Mouse (Mus musculus) intestine, postnatal 0 days (tissue): Measurements from ENCODE around the gene Krba1. TPM values are rescaled to one million over a fixed set of nuclear protein-coding genes. Genes with fewer than 3 reads are reported as not detected.

ENCODE experiments used
- ATAC-seq: fragments of 200-750 bp; cut with Nextera tagmentation; 2 replicates; pipeline ENCODE4 v1.8.0; 2017; ENCODE audit warnings: mild to moderate bottlenecking, moderate TSS enrichment, moderate library complexity
- H3K27ac ChIP-seq: fragments of 300-500 bp; sonication (generic); 2 replicates; pipeline ENCODE4 v1.5.1; 2014; ENCODE audit warnings: mild to moderate bottlenecking, low read depth, low read length, moderate library complexity
- H3K27me3 ChIP-seq: fragments of 300-500 bp; sonication (generic); replicated peaks from 2 replicates; pipeline ENCODE4 v1.6.1; 2014; ENCODE audit warnings: low read length, mixed read lengths; ENCODE audit not compliant: control insufficient read depth, insufficient read depth
- H3K36me3 ChIP-seq: fragments of 300-500 bp; sonication (generic); 2 replicates; pipeline ENCODE4 v1.6.1; 2014; ENCODE audit warnings: mild to moderate bottlenecking, moderate library complexity; ENCODE audit not compliant: control insufficient read depth, insufficient read depth
- H3K4me1 ChIP-seq: fragments of 300-500 bp; sonication (generic); replicated peaks from 2 replicates; pipeline ENCODE4 v1.6.1; 2014; ENCODE audit warnings: antibody characterized with exemption, low read length, mixed read lengths; ENCODE audit not compliant: control insufficient read depth, insufficient read depth
- H3K4me2 ChIP-seq: fragments of 300-500 bp; sonication (generic); replicated peaks from 2 replicates; pipeline ENCODE4 v1.6.1; 2014; ENCODE audit warnings: low read depth, mild to moderate bottlenecking, moderate library complexity
- H3K4me3 ChIP-seq: fragments of 300-500 bp; sonication (generic); 2 replicates; pipeline ENCODE4 v1.5.1; 2014; ENCODE audit warnings: low read depth, low read length
- H3K9ac ChIP-seq: fragments of 300-500 bp; sonication (generic); 2 replicates; pipeline ENCODE4 v1.6.1; 2014; ENCODE audit warnings: mild to moderate bottlenecking, low read depth, low read length
- H3K9me3 ChIP-seq: fragments of 300-500 bp; sonication (generic); 2 replicates; pipeline ENCODE4 v1.6.1; 2016; ENCODE audit warnings: mixed run types; ENCODE audit not compliant: control insufficient read depth
- CTCF ChIP-seq: sonication (generic); IDR thresholded peaks from 2 replicates; pipeline ENCODE4 v1.5.1; 2016; ENCODE audit warnings: low read depth, mild to moderate bottlenecking, control low read depth, antibody characterized with exemption, moderate library complexity
- WGBS: fragments of 180-500 bp; shearing (Covaris S2); extraction: QIAGEN DNeasy Blood & Tissue Kit; methylation state at CpG from one replicate; pipeline ENCODE4 v1.1.7; 2014; 5-methylcytosine and 5-hydroxymethylcytosine counted together
- microRNA-seq: library from miRNA; unstranded; fragments of <30 nt; microRNA quantifications from one replicate; pipeline ENCODE4, GENCODE M21; 2016
- polyA plus RNA-seq: library from polyadenylated mRNA; unstranded; fragments of >200 nt; fragmentation: Nextera tagmentation; extraction: Ambion mirVana; gene quantifications from 2 replicates; pipeline ENCODE4 v1.2.1, GENCODE M21; 2015

The Krba1 gene
- polyA plus RNA-seq, 1 experiment from 2014 or later: 20.1 TPM

- H3K4me3 ChIP-seq: no peak overlapping the region
- no peak overlapping the region for H3K27ac ChIP-seq
- H3K27me3 ChIP-seq: no peaks in the 10 kb centered on the region
- no peak overlapping the region for H3K4me2 ChIP-seq
- no peaks in the 10 kb centered on the region for H3K9me3 ChIP-seq
- no peaks in the 10 kb centered on the region for H3K36me3 ChIP-seq
- no peak overlapping the region for H3K9ac ChIP-seq
- WGBS: 65% methylated on average over 3 of the region's 3 CpGs
- no peak for TF ChIP-seq CTCF
- no peak for ATAC-seq
- no peaks in the 10 kb centered on the region; the same call in 1 of the 2 replicates for H3K4me1 ChIP-seq
Measured at GRCm38 (mm10) chr6:48452771-48453170, 57.4 kb downstream of the Krba1 start.

DNA sequence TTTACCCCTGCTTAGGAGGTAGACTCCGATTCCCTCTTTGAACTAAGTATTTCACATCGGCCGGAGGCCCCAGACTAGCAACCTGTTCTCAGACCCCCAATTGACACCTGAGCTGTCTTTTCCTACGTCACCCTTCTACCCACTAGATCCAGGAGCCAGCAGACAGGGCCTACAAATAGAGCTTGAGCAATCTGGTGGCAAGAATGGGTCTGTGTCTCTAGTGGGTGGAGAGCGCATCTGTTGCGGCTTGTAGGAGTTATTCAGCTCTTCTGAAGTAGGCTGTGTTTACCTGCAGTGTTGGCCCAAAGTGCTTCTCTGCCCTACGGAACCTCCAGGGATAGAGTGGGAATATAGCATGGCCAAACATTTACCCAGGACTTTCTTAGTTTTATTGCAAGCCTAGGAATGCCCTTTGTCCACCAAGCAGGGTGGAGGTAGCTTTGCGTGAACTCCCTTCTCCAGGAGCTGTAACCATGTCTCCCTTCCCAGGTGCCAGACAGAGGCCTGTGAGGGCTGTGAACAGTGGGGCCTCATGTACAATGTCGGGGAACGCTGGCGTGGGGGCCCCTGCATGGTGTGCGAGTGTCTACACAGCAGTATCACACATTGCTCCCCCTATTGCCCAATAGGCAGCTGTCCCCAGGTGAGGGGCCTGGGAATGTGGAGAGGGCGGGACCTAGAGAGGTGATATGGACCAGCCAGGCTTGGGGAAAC, 69.7 kb downstream of the Krba1 start:
- Histone ChIP-seq H3K27ac (peak overlapping the region; percentile 79), H3K9me3 (no peaks in the 10 kb centered on the region), H3K4me2 (peak overlapping the region; percentile 24; the same call in 1 of the 2 replicates), H3K9ac (no peak overlapping the region), H3K27me3 (no peaks in the 10 kb centered on the region), H3K36me3 (no peaks in the 10 kb centered on the region), H3K4me3 (no peak overlapping the region), H3K4me1 (no peaks in the 10 kb centered on the region)
- peak; percentile 32 for TF ChIP-seq CTCF
- 53% methylated on average over 13 of the region's 13 CpGs for WGBS
- ATAC-seq: peak; percentile 71

- Histone ChIP-seq H3K9me3 (no peaks in the 10 kb centered on the region), H3K27me3 (no peaks in the 10 kb centered on the region), H3K9ac (no peak overlapping the region), H3K4me3 (no peak overlapping the region), H3K4me1 (no peaks in the 10 kb centered on the region), H3K27ac (peak overlapping the region; percentile 47; the same call in 1 of the 2 replicates), H3K36me3 (no peaks in the 10 kb centered on the region), H3K4me2 (no peak overlapping the region)
- TF ChIP-seq CTCF: no peak
- ATAC-seq: no peak; the same call in 1 of the 2 replicates
- 32% methylated on average over 6 of the region's 6 CpGs for WGBS
Measured at GRCm38 (mm10) chr6:48466715-48467114, 71.3 kb downstream of the Krba1 start.

GRCm38 (mm10) chr6:48467490-48467889, 72.1 kb downstream of the Krba1 start:
- peak; percentile 37 for ATAC-seq
- H3K9me3 ChIP-seq: no peaks in the 10 kb centered on the region
- no peak overlapping the region for H3K9ac ChIP-seq
- no peak overlapping the region for H3K4me2 ChIP-seq
- no peak overlapping the region for H3K4me3 ChIP-seq
- no peak overlapping the region for H3K27ac ChIP-seq
- H3K27me3 ChIP-seq: no peaks in the 10 kb centered on the region
- 54% methylated on average over 7 of the region's 7 CpGs for WGBS
- no peaks in the 10 kb centered on the region for H3K4me1 ChIP-seq
- TF ChIP-seq CTCF: peak; percentile 57
- H3K36me3 ChIP-seq: no peaks in the 10 kb centered on the region

Small RNAs within 50 kb of the gene (microRNA-seq; reads per million reads assigned to microRNA genes)
- gene Gm24325: not detected

Other genes with a start within 250 kb of the Krba1 start
- 18.9 and 19.3 TPM in 2 replicates for gene Zfp467, start 50.2 kb downstream of the Krba1 start, polyA plus RNA-seq
- 0.61 and 0.74 TPM in 2 replicates for gene Sspo, start 52.6 kb downstream of the Krba1 start, polyA plus RNA-seq
- gene Atp6v0e2, start 142.0 kb downstream of the Krba1 start, polyA plus RNA-seq: 23.7 and 23.8 TPM in 2 replicates
- 7.6 and 9.5 TPM in 2 replicates for gene Lrrc61, start 159.2 kb downstream of the Krba1 start, polyA plus RNA-seq
- gene Rarres2, start 177.2 kb downstream of the Krba1 start, polyA plus RNA-seq: 154 and 162 TPM in 2 replicates
- not detected in 2 replicates for gene Gm45021, start 194.0 kb downstream of the Krba1 start, polyA plus RNA-seq
- gene Repin1, start 198.3 kb downstream of the Krba1 start, polyA plus RNA-seq: 11.3 and 12.0 TPM in 2 replicates
- not detected in 2 replicates for gene Gm44965, start 198.4 kb downstream of the Krba1 start, polyA plus RNA-seq
- 2.2 TPM in 2 replicates for gene Zfp775, start 206.5 kb downstream of the Krba1 start, polyA plus RNA-seq
- 0.55 and 0.63 TPM in 2 replicates for gene AI854703, start 231.2 kb downstream of the Krba1 start, polyA plus RNA-seq